Mouse (Mus musculus): ENCODE results near the gene Cd164l2.

The Cd164l2 gene

GRCm38 (mm10) chr4:133252089-133252488 lies 40.2 kb downstream of the Cd164l2 start:
- in situ Hi-C loops (cut with MboI, MseI) = no loop called here

GRCm38 (mm10) chr4:133253412-133253811 lies 41.5 kb downstream of the Cd164l2 start:
- in situ Hi-C loops (cut with MboI, MseI) = no loop called here

- in situ Hi-C loops (cut with MboI, MseI) = no loop called here
Measured at GRCm38 (mm10) chr4:133255392-133255791, 43.5 kb downstream of the Cd164l2 start.

GRCm38 (mm10) chr4:133256820-133257219 lies 44.9 kb downstream of the Cd164l2 start:
- in situ Hi-C loops (cut with MboI, MseI) = no loop called here

- in situ Hi-C loops (cut with MboI, MseI) = no loop called here
Measured at GRCm38 (mm10) chr4:133257230-133257629, 45.3 kb downstream of the Cd164l2 start.

GRCm38 (mm10) chr4:133257798-133258408 lies 46.0 kb downstream of the Cd164l2 start:
- in situ Hi-C loops (cut with MboI, MseI) = no loop called here

- in situ Hi-C loops (cut with MboI, MseI) = no loop called here
Measured at GRCm38 (mm10) chr4:133261641-133262374, 49.9 kb downstream of the Cd164l2 start.

- in situ Hi-C loops (cut with MboI, MseI) = no loop called here
Measured at GRCm38 (mm10) chr4:133262375-133262765, 50.4 kb downstream of the Cd164l2 start.

GRCm38 (mm10) chr4:133262882-133263281 lies 51.0 kb downstream of the Cd164l2 start, which contains the start of gene Sytl1:
TSS of gene Sytl1 (minus strand) at chr4:133263113.
- in situ Hi-C loops (cut with MboI, MseI) = no loop called here

- in situ Hi-C loops (cut with MboI, MseI) = no loop called here
Measured at GRCm38 (mm10) chr4:133263756-133264155, 51.8 kb downstream of the Cd164l2 start.

- in situ Hi-C loops (cut with MboI, MseI) = no loop called here
Measured at GRCm38 (mm10) chr4:133264559-133264958, 52.6 kb downstream of the Cd164l2 start.

GRCm38 (mm10) chr4:133265297-133265696 lies 53.4 kb downstream of the Cd164l2 start:
- in situ Hi-C loops (cut with MboI, MseI) = no loop called here

GRCm38 (mm10) chr4:133265759-133266158 lies 53.8 kb downstream of the Cd164l2 start:
- in situ Hi-C loops (cut with MboI, MseI) = no loop called here

GRCm38 (mm10) chr4:133266248-133266880 lies 54.4 kb downstream of the Cd164l2 start:
- in situ Hi-C loops (cut with MboI, MseI) = no loop called here

- in situ Hi-C loops (cut with MboI, MseI) = no loop called here
Measured at GRCm38 (mm10) chr4:133268931-133269330, 57.0 kb downstream of the Cd164l2 start.

- in situ Hi-C loops (cut with MboI, MseI) = no loop called here
Measured at GRCm38 (mm10) chr4:133269596-133269995, 57.7 kb downstream of the Cd164l2 start.

- in situ Hi-C loops (cut with MboI, MseI) = no loop called here
Measured at GRCm38 (mm10) chr4:133270929-133271328, 59.0 kb downstream of the Cd164l2 start.
